Mouse (Mus musculus) C2C12 (cell line): Measurements from ENCODE around the gene Tgds.

Experiments
- CEBPB ChIP-seq: IDR thresholded peaks from one replicate; pipeline ENCODE4 v1.6.1; 2011; ENCODE audit warnings: low read depth, mild to moderate bottlenecking, control low read depth, moderate library complexity
- CTCF ChIP-seq: IDR thresholded peaks from one replicate; pipeline ENCODE4 v1.5.1; 2011; ENCODE audit not compliant: control insufficient read depth, insufficient read depth, insufficient read length
- FOSL1 ChIP-seq: IDR thresholded peaks from one replicate; pipeline ENCODE4 v1.8.0; 2011; ENCODE audit warnings: mild to moderate bottlenecking, low read length; ENCODE audit not compliant: poor library complexity, insufficient read depth, severe bottlenecking
- MAX ChIP-seq: IDR thresholded peaks from one replicate; pipeline ENCODE4 v1.6.1; 2011; ENCODE audit warnings: mild to moderate bottlenecking, control low read depth
- MYOD1 ChIP-seq: IDR thresholded peaks from one replicate; pipeline ENCODE4 v1.6.1; 2011; ENCODE audit warnings: low read depth; ENCODE audit not compliant: control insufficient read depth, insufficient read length
- MYOG ChIP-seq: IDR thresholded peaks from one replicate; pipeline ENCODE4 v1.6.1; 2011; ENCODE audit not compliant: control insufficient read depth, insufficient read length; ENCODE audit errors: extremely low read depth
- USF1 ChIP-seq: IDR thresholded peaks from one replicate; pipeline ENCODE4 v1.6.1; 2011; ENCODE audit warnings: low read depth, mild to moderate bottlenecking, control low read depth, moderate library complexity

GRCm38 (mm10) chr14:118162640-118163039 lies 30.1 kb upstream of the Tgds start:
- TF ChIP-seq MAX (no peak), USF1 (no peak), CTCF (no peak), CEBPB (no peak), MYOD1 (no peak), MYOG (no peak), FOSL1 (no peak)
